Comparison of ENCODE assay signal across 8 mouse cellular contexts in the genomic region with DNA sequence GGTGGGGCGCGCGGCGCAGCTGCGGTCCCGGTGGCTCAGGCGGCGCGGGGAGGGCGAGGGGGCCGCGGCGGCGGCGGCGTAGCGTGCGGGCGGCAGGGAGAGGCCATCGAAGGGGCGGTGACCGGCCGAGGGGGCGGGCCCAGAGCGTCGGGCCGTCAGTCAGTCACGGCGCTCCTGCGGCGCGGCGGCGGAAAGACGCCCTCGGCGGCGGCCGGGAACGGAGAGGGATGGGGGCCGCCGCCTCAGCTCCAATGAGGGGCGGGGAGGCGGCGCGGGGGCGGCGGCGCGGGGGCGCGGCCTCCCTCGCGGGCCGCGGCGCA. TPM values are rescaled to one million over a fixed set of nuclear protein-coding genes. Genes with fewer than 3 reads are reported as not detected.
DNase-seq lines count a peak whose midpoint lies in the region; ATAC-seq and TF ChIP-seq lines count a peak whose summit lies in the region.

A gene (minus strand): TSS at position 284 of the 320 bp plus-strand sequence.

- TF ChIP-seq CTCF in layer of hippocampus, adult 2 months (conservative IDR thresholded peaks at IDR 0.05): no peak

- peak within 1 kb of the TSS; percentile 96 for H3K9ac ChIP-seq in heart, embryonic 11.5 days (ENCODE audit: low read depth, low read length)

- no peak for DNase-seq in layer of hippocampus, adult 2 months (ENCODE audit: low spot score in 2 of 2)
- DNase-seq in layer of hippocampus, adult 9-10 months (ENCODE audit: low spot score): no peak
- no peak for DNase-seq in adrenal gland, postnatal 36 days
- DNase-seq in left cerebral cortex, postnatal 10 days (ENCODE audit: extremely low spot score in 1 of 2, low spot score in 2 of 2): no peak
- no peak for DNase-seq in right cerebral cortex, postnatal 10 days (ENCODE audit: low spot score in 2 of 2)
- DNase-seq in lung, adult 18-20 months: no peak

- peak; percentile 84 for ATAC-seq in heart, embryonic 11.5 days (replicated peaks; ENCODE audit: insufficient number of reproducible peaks, low FRiP score, low TSS enrichment)

- no peaks in the 10 kb centered on the region for H3K36me3 ChIP-seq in heart, embryonic 11.5 days (ENCODE audit: control insufficient read depth, insufficient read depth, low read length)
- no peaks in the 10 kb centered on the region for H3K36me3 ChIP-seq in myocyte (ENCODE audit: control insufficient read depth, insufficient read depth)

- H3K4me1 ChIP-seq in heart, embryonic 11.5 days (ENCODE audit: control insufficient read depth, insufficient read depth, low read length): peaks cover 41% of the 10 kb centered on the region

- peaks cover 40% of the 10 kb centered on the region for H3K79me2 ChIP-seq in myocyte (ENCODE audit: control insufficient read depth, insufficient read depth)

- no peak for TF ChIP-seq POLR2A in myocyte (IDR thresholded peaks at IDR 0.05; ENCODE audit: insufficient read length, low read depth)

- peak within 1 kb of the TSS; percentile 76 for H3K4me3 ChIP-seq in layer of hippocampus, adult 2 months
- H3K4me3 ChIP-seq in heart, embryonic 11.5 days (ENCODE audit: low read depth, low read length): peak within 1 kb of the TSS; percentile 93
- H3K4me3 ChIP-seq in myocyte: peak within 1 kb of the TSS; percentile 58

- no peaks in the 10 kb centered on the region for H3K27me3 ChIP-seq in heart, embryonic 11.5 days (ENCODE audit: control insufficient read depth, insufficient read depth, low read length)
- H3K27me3 ChIP-seq in myocyte (ENCODE audit: control insufficient read depth, insufficient read depth, insufficient read length): no peaks in the 10 kb centered on the region

- intact Hi-C loops in left cerebral cortex, postnatal 10 days (cut with DNase I): no loop called here

- H3K9me3 ChIP-seq in heart, embryonic 11.5 days (replicated peaks; ENCODE audit: control insufficient read depth, low read length): no peaks in the 10 kb centered on the region

- WGBS in heart, embryonic 11.5 days (ENCODE audit: insufficient replicate concordance): under 1% methylated on average over 38 of the region's 57 CpGs

- H3ac ChIP-seq in myocyte (ENCODE audit: control insufficient read depth, insufficient read length): peak within 1 kb of the TSS; percentile 94

- H3K27ac ChIP-seq in layer of hippocampus, adult 2 months: peak within 1 kb of the TSS; percentile 99
- peak within 1 kb of the TSS; percentile 97 for H3K27ac ChIP-seq in heart, embryonic 11.5 days (ENCODE audit: low read depth, low read length)

- peak within 1 kb of the TSS; percentile 77 for H3K4me2 ChIP-seq in heart, embryonic 11.5 days
- H3K4me2 ChIP-seq in myocyte (ENCODE audit: low read depth): peak within 1 kb of the TSS; percentile 92

TF ChIP-seq in myocyte, 11 proteins besides CTCF, POLR2A, EP300 and RAD21:
- TF ChIP-seq E2F4 (IDR thresholded peaks at IDR 0.05; ENCODE audit: insufficient read depth) (no peak), MYOD1 (IDR thresholded peaks at IDR 0.05; ENCODE audit: control insufficient read depth in 1 of 3, insufficient read length in 2 of 3, low read depth in 2 of 3) (peak in 1 of 3 experiments; percentile 25), POLR2AphosphoS2 (IDR thresholded peaks at IDR 0.05; ENCODE audit: insufficient read length, low read depth) (no peak)

RNA-seq across cellular contexts. Expression of the gene that starts here (rescaled TPM):
- total RNA-seq in layer of hippocampus, adult 2 months (2021): 10 to 100 TPM; 44.0 to 46.4 TPM
- total RNA-seq in adrenal gland, postnatal 36 days (2021): 10 to 100 TPM; 23.2 to 25.3 TPM
- polyA plus RNA-seq in heart, embryonic 11.5 days (2014; fragmentation: Nextera tagmentation; extraction: Ambion mirVana): 4.7 and 5.1 TPM in 2 replicates
- 10 to 100 TPM; 34.3 to 40.3 TPM for total RNA-seq in left cerebral cortex, postnatal 10 days (2021)
- 12.1 TPM for polyA plus RNA-seq in myocyte (2012; fragmentation: generic; extraction: Trizol)
